Comparison of ENCODE assay signal across 28 mouse cellular contexts in the genomic region with DNA sequence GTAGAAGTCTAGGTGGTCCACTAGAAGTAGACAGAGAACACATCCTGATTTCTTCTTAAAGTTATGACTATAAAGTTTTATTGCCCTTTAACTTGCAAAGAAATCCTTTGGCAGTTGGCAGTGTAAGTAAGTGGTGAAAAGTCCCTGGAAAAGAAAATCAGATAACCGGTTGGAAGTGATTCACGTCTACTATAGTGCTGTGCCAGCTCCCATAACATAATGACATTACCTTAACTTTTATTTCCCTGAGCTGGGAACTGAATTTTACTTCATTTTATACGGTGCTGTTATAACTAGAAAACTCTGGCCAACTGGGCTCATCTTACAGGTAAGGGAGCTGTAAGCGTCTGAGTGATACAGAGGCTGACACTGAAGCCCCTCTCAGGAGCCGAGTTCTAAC.
"Had no signal": no experiment of that assay in that cellular context is flagged by ENCODE, and none has a peak within 500 bp of the region (broad histone marks: within the 10 kb centered on the region; RNA-seq: fewer than 3 reads in every experiment).

No protein-coding gene starts in this region.

- DNase-seq: cerebellum, adult 2 months; cerebellum, adult 8-10 months; cerebellum, adult 9-10 months; cerebellum, adult 9-11 months; cerebellum, postnatal 10 days; cerebellum, postnatal 14 days; cerebellum, postnatal 25 days; cerebellum, postnatal 36 days; embryo, embryonic 11 days; forebrain, postnatal 0 days; gastrocnemius, adult 2 months; gastrocnemius, postnatal 10 days; gastrocnemius, postnatal 14 days; gastrocnemius, postnatal 25 days; gastrocnemius, postnatal 36 days; heart, adult 11 months; heart, adult 18-20 months had no signal

- H3K27me3 ChIP-seq: embryonic facial prominence, embryonic 12.5 days; embryonic facial prominence, embryonic 13.5 days; embryonic facial prominence, embryonic 15.5 days; forebrain, embryonic 12.5 days; forebrain, embryonic 13.5 days; forebrain, embryonic 15.5 days had no signal

- H3K4me3 ChIP-seq: embryonic facial prominence, embryonic 10.5 days; embryonic facial prominence, embryonic 12.5 days; embryonic facial prominence, embryonic 13.5 days; embryonic facial prominence, embryonic 15.5 days; erythroblast, embryonic 14.5 days; forebrain, embryonic 10.5 days; forebrain, embryonic 12.5 days; forebrain, embryonic 13.5 days; forebrain, embryonic 15.5 days; gastrocnemius, adult 2 months had no signal

- H3K4me2 ChIP-seq: embryonic facial prominence, embryonic 12.5 days; embryonic facial prominence, embryonic 13.5 days; embryonic facial prominence, embryonic 15.5 days; forebrain, embryonic 12.5 days; forebrain, embryonic 13.5 days; forebrain, embryonic 15.5 days had no signal

- H3K4me1 ChIP-seq: embryonic facial prominence, embryonic 12.5 days; embryonic facial prominence, embryonic 13.5 days; embryonic facial prominence, embryonic 15.5 days; forebrain, embryonic 12.5 days; forebrain, embryonic 13.5 days; forebrain, embryonic 15.5 days had no signal

- H3K36me3 ChIP-seq: embryonic facial prominence, embryonic 10.5 days; embryonic facial prominence, embryonic 12.5 days; forebrain, embryonic 12.5 days; forebrain, embryonic 15.5 days had no signal

- H3K9me3 ChIP-seq: embryonic facial prominence, embryonic 10.5 days; embryonic facial prominence, embryonic 12.5 days; embryonic facial prominence, embryonic 13.5 days; embryonic facial prominence, embryonic 15.5 days; forebrain, embryonic 10.5 days; forebrain, embryonic 12.5 days; forebrain, embryonic 13.5 days; forebrain, embryonic 15.5 days had no signal

- ATAC-seq: forebrain, embryonic 13.5 days; forebrain, embryonic 14.5 days; forebrain, embryonic 15.5 days; forebrain, embryonic 16.5 days; forebrain, postnatal 0 days had no signal

- H3K9ac ChIP-seq: embryonic facial prominence, embryonic 12.5 days; embryonic facial prominence, embryonic 13.5 days; embryonic facial prominence, embryonic 15.5 days; forebrain, embryonic 12.5 days; forebrain, embryonic 13.5 days; forebrain, embryonic 15.5 days; forebrain, postnatal 0 days had no signal

- H3K27ac ChIP-seq: embryonic facial prominence, embryonic 10.5 days; embryonic facial prominence, embryonic 12.5 days; embryonic facial prominence, embryonic 13.5 days; embryonic facial prominence, embryonic 15.5 days; forebrain, embryonic 10.5 days; forebrain, embryonic 12.5 days; forebrain, embryonic 13.5 days; forebrain, embryonic 15.5 days; gastrocnemius, adult 2 months had no signal
